Mouse (Mus musculus): ENCODE measurements around the gene Axin2.
A peak's percentile ranks its signal among the peaks of the same experiment; 100 is the strongest.

Axin2 gene

GRCm38 (mm10) chr11:108929176-108929575, 9.0 kb downstream of the Axin2 start:
- no peak for DNase-seq (ENCODE audit: low spot score in 2 of 2)

DNA sequence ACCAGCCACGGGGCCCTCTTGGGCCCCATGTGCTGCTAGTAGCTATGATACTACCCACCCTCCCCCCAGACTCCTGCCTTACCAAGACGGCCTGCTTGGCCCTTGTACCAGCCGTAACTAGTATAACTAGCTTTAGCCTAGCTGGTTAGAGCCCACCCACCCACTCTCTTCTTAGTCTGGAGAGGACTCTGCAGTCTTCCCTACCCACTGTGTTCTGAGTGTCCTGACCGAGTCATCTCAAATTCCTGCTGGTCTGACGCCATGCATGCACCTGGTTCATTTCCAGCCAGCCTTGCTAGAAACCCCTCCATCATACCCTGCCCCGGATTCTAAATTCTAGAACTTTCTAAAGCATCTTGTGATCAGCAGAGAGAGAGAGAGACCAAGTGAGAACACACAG, 9.6 kb downstream of the Axin2 start:
- DNase-seq (ENCODE audit: low spot score in 2 of 2) = no peak

- DNase-seq (ENCODE audit: low spot score in 2 of 2) = peak in 1 of 2 experiments; percentile 12
Observed at GRCm38 (mm10) chr11:108930612-108931011, 10.5 kb downstream of the Axin2 start.

DNA sequence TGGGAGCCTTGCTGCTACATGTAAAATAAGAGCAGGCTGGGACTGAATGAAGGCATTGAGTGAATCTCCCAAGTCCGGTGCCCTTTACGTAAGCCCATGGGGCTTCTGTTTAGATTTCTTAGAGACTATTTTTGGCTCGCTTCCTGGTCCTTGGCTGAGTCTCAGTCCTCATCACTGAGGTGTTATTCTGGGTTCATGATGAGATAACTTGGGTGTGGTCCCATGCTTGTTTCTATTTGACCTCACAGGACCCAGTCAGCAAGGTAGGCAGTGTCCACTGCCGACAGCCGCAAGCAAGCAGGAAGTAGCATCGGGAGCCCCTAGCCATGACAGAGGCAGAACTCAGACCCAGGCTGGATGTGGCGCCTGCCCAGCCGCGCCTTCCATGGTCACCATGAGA, 13.7 kb downstream of the Axin2 start:
- peak in 1 of 2 experiments; percentile 8 for DNase-seq (ENCODE audit: low spot score in 2 of 2)

DNA sequence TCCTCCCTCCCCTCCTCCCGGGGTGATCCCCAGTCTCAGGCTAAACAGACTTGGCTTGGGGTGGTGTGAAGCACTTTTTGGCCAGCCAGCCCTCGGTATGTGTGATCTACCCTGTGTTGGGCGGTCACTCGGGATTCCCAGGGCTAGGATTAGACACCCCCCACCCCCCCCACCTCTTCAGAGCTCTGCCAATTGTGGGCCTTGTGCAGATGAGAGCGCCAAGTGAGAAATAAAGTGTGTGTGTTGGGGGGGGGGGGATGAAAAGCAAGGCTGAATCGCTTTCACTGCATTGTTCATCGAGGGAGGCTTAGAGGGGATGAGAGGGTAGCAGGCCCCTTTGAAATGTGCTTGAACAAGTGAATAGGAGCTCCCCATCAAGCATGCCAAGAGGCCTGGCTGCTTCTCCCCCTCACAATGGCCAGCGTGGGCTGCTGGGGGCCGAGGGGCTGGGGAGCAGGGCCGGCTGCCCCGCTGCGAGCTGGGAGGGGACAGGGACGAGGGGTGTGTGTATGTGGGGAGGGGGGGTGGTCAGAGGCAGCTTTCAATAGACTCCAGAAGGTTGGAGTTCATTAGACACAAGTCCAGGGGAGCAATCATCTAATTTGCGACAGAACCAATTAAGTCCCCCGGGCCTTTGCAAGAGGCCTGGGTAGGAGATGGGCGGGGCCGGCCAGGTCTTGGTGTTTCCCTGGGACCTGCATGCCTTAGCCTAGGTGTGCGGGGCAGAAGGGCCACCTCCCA, 15.1 kb downstream of the Axin2 start:
- peak in 1 of 2 experiments; percentile 10 for DNase-seq (ENCODE audit: low spot score in 2 of 2)

- peak in 1 of 2 experiments; percentile 13 for DNase-seq (ENCODE audit: low spot score in 2 of 2)
Observed at GRCm38 (mm10) chr11:108936016-108936792, 16.1 kb downstream of the Axin2 start.

DNA sequence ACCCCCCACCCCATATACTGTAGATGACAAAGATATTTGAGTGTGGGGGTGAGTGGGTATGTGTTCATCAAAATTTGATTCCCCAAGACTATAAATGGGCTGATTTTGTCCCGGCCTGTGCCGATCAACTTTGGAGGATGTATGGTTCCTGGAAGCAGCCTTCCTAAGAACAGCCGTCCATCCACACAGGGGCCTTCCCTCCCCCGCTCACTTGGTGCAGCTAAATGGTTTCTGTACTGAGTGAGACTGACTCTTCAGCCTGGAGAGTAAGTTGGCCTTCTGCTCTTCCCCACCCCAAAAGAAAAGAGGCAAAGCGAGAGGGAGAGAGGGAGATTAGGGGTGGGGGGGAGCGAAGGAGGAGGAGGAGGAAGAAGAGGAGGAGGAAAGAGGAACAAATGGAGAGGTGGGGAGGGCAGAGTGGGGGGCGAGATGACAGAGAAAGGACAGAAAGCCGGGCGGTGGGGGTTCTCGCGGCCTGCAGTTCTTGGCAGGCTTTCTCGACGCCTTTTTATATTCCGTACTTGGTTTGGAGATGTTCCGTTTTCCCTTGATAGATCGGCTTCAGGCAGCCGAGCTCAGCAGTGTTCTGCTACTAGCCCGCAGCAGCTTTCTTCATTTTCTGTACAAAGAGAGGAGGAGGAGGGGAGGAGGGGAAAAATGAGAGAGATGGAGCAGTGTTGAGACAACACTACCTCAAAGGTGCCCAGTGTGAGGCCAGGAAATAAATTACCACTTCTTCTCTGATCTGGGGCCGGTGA, 20.7 kb downstream of the Axin2 start:
- DNase-seq (ENCODE audit: low spot score in 2 of 2) = peak in 1 of 2 experiments; percentile 26

GRCm38 (mm10) chr11:108941836-108942235, 21.7 kb downstream of the Axin2 start:
- DNase-seq (ENCODE audit: low spot score in 2 of 2) = peak in 1 of 2 experiments; percentile 29

DNA sequence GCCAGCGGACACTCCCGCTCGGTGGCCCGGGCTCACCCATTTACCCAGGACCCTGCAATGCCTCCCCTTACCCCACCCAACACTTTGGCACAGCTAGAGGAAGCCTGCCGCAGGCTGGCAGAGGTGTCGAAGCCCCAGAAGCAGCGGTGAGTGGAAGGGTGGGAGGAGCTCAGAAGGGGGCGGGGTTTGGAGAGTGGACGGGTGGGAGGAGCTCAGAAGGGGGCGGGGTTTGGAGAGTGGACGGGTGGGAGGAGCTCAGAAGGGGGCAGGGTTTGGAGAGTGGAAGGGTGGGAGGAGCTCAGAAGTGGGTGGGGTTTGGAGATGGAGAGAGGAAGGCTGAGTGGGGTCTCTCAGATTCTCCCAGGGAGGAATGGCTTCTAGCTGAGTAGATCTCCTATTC, 23.6 kb downstream of the Axin2 start:
- no peak for DNase-seq (ENCODE audit: low spot score in 2 of 2)

DNA sequence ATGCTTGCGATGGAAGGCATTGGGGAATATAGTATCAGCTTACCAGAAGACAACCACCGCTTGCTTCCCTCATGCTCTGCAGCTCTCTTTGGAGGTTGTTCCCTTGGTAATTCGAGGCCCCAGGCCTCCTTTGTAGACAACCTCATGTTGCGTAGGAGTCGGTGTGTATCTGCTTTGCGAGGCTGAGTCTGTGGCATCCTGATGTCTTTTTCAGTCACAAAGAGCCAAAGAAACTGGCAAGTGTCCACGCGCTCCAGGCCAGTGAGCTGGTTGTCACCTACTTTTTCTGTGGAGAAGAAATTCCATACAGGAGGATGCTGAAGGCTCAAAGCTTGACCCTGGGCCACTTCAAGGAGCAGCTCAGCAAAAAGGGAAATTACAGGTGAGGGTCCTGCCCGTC, 25.5 kb downstream of the Axin2 start:
- no peak for DNase-seq (ENCODE audit: low spot score in 2 of 2)

GRCm38 (mm10) chr11:108947425-108948184, 27.5 kb downstream of the Axin2 start:
- peak in 1 of 2 experiments; percentile 9 for DNase-seq (ENCODE audit: low spot score in 2 of 2)

DNA sequence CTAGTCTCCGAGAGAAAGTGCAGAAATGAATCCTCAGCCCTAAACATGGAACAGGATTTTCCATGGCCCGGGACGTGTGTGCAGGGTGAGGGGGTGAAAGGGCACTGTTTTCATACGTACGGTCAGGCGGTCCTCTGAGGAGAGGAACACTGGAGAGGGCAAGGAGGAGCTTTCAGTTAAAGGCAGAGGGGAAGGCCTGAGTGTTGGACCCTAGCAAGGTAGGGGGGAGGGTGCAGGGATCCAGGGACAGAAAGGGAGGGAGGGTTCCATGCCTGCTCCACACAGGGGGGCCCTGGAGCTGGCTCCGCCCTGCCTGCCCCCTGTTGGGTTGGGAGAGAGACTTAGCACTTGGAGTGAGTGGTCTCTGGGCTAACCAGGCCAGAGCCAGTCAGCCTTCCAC, 28.4 kb downstream of the Axin2 start:
- DNase-seq (ENCODE audit: low spot score in 2 of 2) = no peak

GRCm38 (mm10) chr11:108948931-108949330, 28.8 kb downstream of the Axin2 start:
- DNase-seq (ENCODE audit: low spot score in 2 of 2) = no peak

GRCm38 (mm10) chr11:108952343-108952742, 32.2 kb downstream of the Axin2 start:
- no peak for DNase-seq (ENCODE audit: low spot score in 2 of 2)

DNA sequence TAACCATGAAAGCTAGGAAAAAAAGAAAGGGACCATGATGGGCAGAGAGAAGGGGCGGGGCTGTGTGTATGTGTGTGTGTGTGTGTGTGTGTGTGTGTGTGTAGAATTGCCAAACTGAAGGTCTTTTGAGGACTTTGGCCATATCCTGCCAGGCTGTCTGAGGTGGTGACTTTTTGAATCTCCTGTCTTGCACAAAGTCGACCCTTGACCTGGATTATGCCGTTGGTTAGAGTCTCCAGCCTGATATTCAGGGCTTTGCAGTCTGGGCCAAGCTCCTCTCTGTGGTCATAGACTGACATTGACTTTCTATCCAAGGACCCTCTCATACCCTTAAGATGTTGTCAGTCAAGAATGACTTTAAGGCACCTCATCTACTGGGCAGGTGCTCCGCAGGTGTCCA, 35.8 kb downstream of the Axin2 start:
- no peak for DNase-seq (ENCODE audit: low spot score in 2 of 2)

DNA sequence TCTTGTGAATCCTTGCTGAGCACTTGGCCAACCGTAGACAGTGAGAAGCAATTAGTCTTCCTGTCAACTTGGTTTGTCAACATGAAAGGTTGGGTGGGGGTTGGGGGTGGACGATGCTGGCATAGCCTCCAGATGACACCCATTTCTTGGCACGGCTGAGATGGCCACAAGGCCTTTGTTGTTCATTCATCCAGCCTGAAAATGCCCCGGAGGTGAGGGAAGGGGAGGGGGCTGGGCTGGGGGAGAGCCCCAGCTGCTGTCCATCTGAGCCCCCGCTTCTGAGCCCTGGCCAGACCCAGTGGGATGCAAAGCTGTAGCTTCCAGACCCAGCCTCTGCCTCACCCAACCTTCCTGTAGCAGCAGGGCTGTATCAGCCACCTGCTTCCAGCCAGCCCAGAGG, 38.2 kb downstream of the Axin2 start:
- no peak for DNase-seq (ENCODE audit: low spot score in 2 of 2)

DNA sequence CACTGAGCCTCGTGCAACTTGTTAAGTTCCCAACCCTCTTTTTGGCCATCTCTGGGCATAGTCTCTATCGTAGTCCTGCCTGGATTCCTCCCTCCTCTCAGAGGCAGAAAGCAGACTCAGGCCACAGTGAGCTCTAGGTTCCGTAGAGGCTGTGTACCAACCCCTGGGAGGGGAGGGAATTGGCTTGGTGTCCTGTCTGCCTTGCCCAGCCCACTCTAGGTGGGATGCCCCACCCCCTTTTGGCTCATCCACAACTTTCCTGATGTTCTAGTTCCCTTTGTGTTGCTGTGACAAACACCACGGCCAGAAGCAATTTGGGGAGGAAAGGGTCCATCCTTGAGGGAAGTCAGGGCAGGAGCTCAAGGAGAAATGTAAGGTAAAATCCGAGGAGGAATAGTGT, 39.0 kb downstream of the Axin2 start:
- no peak for DNase-seq (ENCODE audit: low spot score in 2 of 2)

- no peak for DNase-seq (ENCODE audit: low spot score in 2 of 2)
Observed at GRCm38 (mm10) chr11:108961651-108962065, 41.5 kb downstream of the Axin2 start.

- no peak for DNase-seq (ENCODE audit: low spot score in 2 of 2)
Observed at GRCm38 (mm10) chr11:108963476-108964232, 43.5 kb downstream of the Axin2 start.

- no peak for DNase-seq (ENCODE audit: low spot score in 2 of 2)
Observed at GRCm38 (mm10) chr11:108965740-108966139, 45.6 kb downstream of the Axin2 start.

DNA sequence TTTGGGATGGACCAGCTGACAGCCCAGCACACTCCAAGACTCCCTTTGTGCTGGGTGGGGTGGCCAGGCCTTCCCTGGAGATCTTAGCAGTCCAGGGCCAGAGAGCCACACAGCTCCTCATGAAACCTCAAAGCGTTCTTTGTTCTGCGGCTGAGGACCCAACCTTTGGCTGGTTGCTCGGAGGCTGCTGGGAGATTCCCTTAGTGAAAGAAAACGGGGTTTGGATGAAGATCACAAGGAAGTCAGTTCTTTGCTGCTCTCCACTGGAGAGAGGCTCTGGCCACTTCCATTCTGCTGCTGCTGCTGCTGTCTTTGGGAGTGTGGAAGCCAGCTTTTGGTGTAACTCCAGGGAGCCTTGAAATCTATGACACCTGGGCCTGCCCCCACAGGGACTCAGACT, 53.3 kb downstream of the Axin2 start:
- no peak for DNase-seq (ENCODE audit: low spot score in 2 of 2)
